Mouse (Mus musculus) left cerebral cortex, adult 18-20 months (tissue): ENCODE results near the gene Trpc5. TPM values are rescaled to one million over a fixed set of nuclear protein-coding genes. Genes with fewer than 3 reads are reported as not detected.

Experiments used
- DNase-seq, 2 experiments: peaks; one replicate each; pipeline ENCODE4 v3.0.0; 2021 to 2022; ENCODE audit warnings: low spot score in 2 of 2, mixed read lengths in 1 of 2
- long read RNA-seq, 2 experiments: library from polyadenylated mRNA; stranded (forward); transcript quantifications; one replicate each; pipeline ENCODE4 v2.0.0; 2021
- total RNA-seq, 2 experiments: library from RNA; stranded (reverse); gene quantifications; 2 replicates each; pipeline ENCODE4 v1.2.3; 2021

Trpc5 gene
- total RNA-seq = 10 to 100 TPM; 14.5 to 15.6 TPM
- long read RNA-seq, experiment 1, partial matches to known transcripts = 1 of 1 reads
- long read RNA-seq, experiment 1, other reads (novel, unspliced or antisense) = 0 of 1 reads
- long read RNA-seq, experiment 2 = 0 reads

- no peak for DNase-seq
Observed at GRCm38 (mm10) chrX:144688142-144688206, at the start of gene Trpc5. Trpc5 (minus strand) TSS chrX:144688180.

- DNase-seq = no peak
Observed at GRCm38 (mm10) chrX:144716330-144716729, 28.4 kb upstream of the Trpc5 start.

- DNase-seq = peak in 1 of 2 experiments; percentile 13
Observed at GRCm38 (mm10) chrX:144689859-144690181, 1.8 kb upstream of the Trpc5 start.

GRCm38 (mm10) chrX:144689119-144689858, 1.3 kb upstream of the Trpc5 start:
- DNase-seq = peak; percentile 2 to 4

GRCm38 (mm10) chrX:144688207-144689118, 483 bp upstream of the Trpc5 start, which contains the start of gene Rtl4:
Rtl4 (plus strand) TSS chrX:144688907.
- peak in 1 of 2 experiments; percentile 5 for DNase-seq

GRCm38 (mm10) chrX:144687742-144688141, 238 bp downstream of the Trpc5 start:
- peak in 1 of 2 experiments; percentile 6 for DNase-seq

- no peak for DNase-seq
Observed at GRCm38 (mm10) chrX:144652196-144652595, 35.8 kb downstream of the Trpc5 start.

GRCm38 (mm10) chrX:144645394-144645793, 42.6 kb downstream of the Trpc5 start:
- DNase-seq = no peak

GRCm38 (mm10) chrX:144644756-144645155, 43.2 kb downstream of the Trpc5 start:
- DNase-seq = no peak

GRCm38 (mm10) chrX:144612753-144613152, 75.2 kb downstream of the Trpc5 start:
- DNase-seq = no peak

- no peak for DNase-seq
Observed at GRCm38 (mm10) chrX:144536431-144536830, 151.5 kb downstream of the Trpc5 start.

GRCm38 (mm10) chrX:144526042-144526441, 161.9 kb downstream of the Trpc5 start:
- DNase-seq = no peak

GRCm38 (mm10) chrX:144523239-144523638, 164.7 kb downstream of the Trpc5 start:
- DNase-seq = no peak

GRCm38 (mm10) chrX:144491394-144491793, 196.6 kb downstream of the Trpc5 start:
- DNase-seq = no peak

- peak in 1 of 2 experiments; percentile 6 for DNase-seq
Observed at GRCm38 (mm10) chrX:144464416-144464815, 223.6 kb downstream of the Trpc5 start.

GRCm38 (mm10) chrX:144456281-144456680, 231.7 kb downstream of the Trpc5 start, which contains the start of gene Trpc5os:
Trpc5os (plus strand) TSS chrX:144456581.
- no peak for DNase-seq

GRCm38 (mm10) chrX:144423848-144424247, 264.1 kb downstream of the Trpc5 start:
- no peak for DNase-seq

GRCm38 (mm10) chrX:144421091-144421490, 266.9 kb downstream of the Trpc5 start:
- DNase-seq = no peak

- DNase-seq = no peak
Observed at GRCm38 (mm10) chrX:144420259-144420658, 267.7 kb downstream of the Trpc5 start.

GRCm38 (mm10) chrX:144408036-144408435, 279.9 kb downstream of the Trpc5 start:
- no peak for DNase-seq

GRCm38 (mm10) chrX:144403526-144403925, 284.5 kb downstream of the Trpc5 start:
- peak; percentile 47 to 63 for DNase-seq

- DNase-seq = no peak
Observed at GRCm38 (mm10) chrX:144374196-144374595, 313.8 kb downstream of the Trpc5 start.
